Mouse (Mus musculus): ENCODE measurements at regions not wholly inside any gene's neighbourhood (a gene's known extent, or its start where the extent isn't known, plus 50 kb on each side); places are given as distances from the start of the nearest gene placed in this dataset.

GRCm38 (mm10) chr1:121620262-121620661 lies 52.5 kb upstream of the Ddx18 start:
- no peak for DNase-seq (ENCODE audit: low read depth, low spot score)

DNA sequence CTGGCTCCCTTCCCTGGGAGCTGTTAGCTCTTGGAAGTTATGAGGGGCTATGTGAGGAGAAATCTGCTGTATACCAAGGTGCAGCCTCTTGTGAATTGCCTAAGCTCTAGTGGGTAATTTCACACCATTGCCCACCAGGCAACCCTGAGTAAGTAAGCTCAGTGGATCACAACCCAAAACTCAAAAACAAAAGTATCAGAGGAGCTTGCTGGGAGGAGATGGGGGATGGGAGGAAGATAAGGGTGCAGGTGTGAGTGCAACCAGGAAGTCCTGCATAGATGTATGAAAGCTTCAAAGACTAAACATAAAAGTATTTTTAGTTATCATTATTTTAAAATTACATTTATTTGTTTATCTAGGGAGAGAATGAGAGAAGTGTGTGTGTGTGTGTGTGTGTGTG lies 50.8 kb upstream of the Ddx18 start:
- no peak for DNase-seq (ENCODE audit: low read depth, low spot score)

All from 3T3-L1 (cell line).